In genomic region chr15:95907909-95908308, GRCm38 (mm10) we compare ENCODE assay signal across 15 mouse cellular contexts.
DNase-seq lines count a peak whose midpoint lies in the region; ATAC-seq and TF ChIP-seq lines count a peak whose summit lies in the region.
"Had no signal": no experiment of that assay in that cellular context is flagged by ENCODE, and none has a peak within 500 bp of the region (broad histone marks: within the 10 kb centered on the region; RNA-seq: fewer than 3 reads in every experiment).

No protein-coding gene starts in this region.

- no peaks in the 10 kb centered on the region for H3K36me3 ChIP-seq in intestine, embryonic 15.5 days
- no peaks in the 10 kb centered on the region for H3K36me3 ChIP-seq in intestine, embryonic 16.5 days (ENCODE audit: control insufficient read depth, insufficient read depth, low read length)
- no peaks in the 10 kb centered on the region for H3K36me3 ChIP-seq in erythroblast, embryonic 14.5 days (ENCODE audit: control insufficient read depth)
- H3K36me3 ChIP-seq in liver, embryonic 14.5 days (replicated peaks; ENCODE audit: control insufficient read depth, insufficient read depth, low read depth): no peaks in the 10 kb centered on the region
- H3K36me3 ChIP-seq in heart, embryonic 10.5 days: peaks cover 7% of the 10 kb centered on the region; the same call in 1 of the 2 replicates
- no peaks in the 10 kb centered on the region for H3K36me3 ChIP-seq in forebrain, embryonic 15.5 days
- H3K36me3 ChIP-seq: hindbrain, embryonic 12.5 days; midbrain, embryonic 12.5 days; neural tube, embryonic 15.5 days had no signal

- no peak overlapping the region for H3K4me3 ChIP-seq in intestine, embryonic 15.5 days (replicated peaks)
- H3K4me3 ChIP-seq in intestine, embryonic 16.5 days (ENCODE audit: low read length): no peak overlapping the region
- H3K4me3 ChIP-seq in erythroblast, embryonic 14.5 days (replicated peaks): peak overlapping the region; percentile 1
- no peak overlapping the region; a peak in 1 of 4 replicates for H3K4me3 ChIP-seq in liver, embryonic 14.5 days (ENCODE audit: insufficient read depth in 1 of 2, low read depth in 2 of 2, low read length in 2 of 2)
- H3K4me3 ChIP-seq in heart, embryonic 10.5 days: no peak overlapping the region
- H3K4me3 ChIP-seq in forebrain, embryonic 15.5 days: no peak overlapping the region
- H3K4me3 ChIP-seq: embryonic facial prominence, embryonic 10.5 days; forebrain, embryonic 12.5 days; heart, embryonic 12.5 days; hindbrain, embryonic 12.5 days; limb, embryonic 15.5 days; midbrain, embryonic 12.5 days; neural tube, embryonic 15.5 days had no signal

- H3K27ac ChIP-seq in intestine, embryonic 15.5 days: no peak overlapping the region
- no peak overlapping the region for H3K27ac ChIP-seq in intestine, embryonic 16.5 days (ENCODE audit: low read length)
- peak overlapping the region; percentile 21 for H3K27ac ChIP-seq in liver, embryonic 14.5 days
- no peak overlapping the region for H3K27ac ChIP-seq in heart, embryonic 10.5 days
- no peak overlapping the region for H3K27ac ChIP-seq in forebrain, embryonic 15.5 days (replicated peaks)
- H3K27ac ChIP-seq: embryonic facial prominence, embryonic 10.5 days; forebrain, embryonic 12.5 days; hindbrain, embryonic 12.5 days; limb, embryonic 15.5 days; midbrain, embryonic 12.5 days; neural tube, embryonic 15.5 days had no signal

- ATAC-seq in intestine, embryonic 15.5 days: peak; percentile 45; the same call in 1 of the 2 replicates
- ATAC-seq in intestine, embryonic 16.5 days: no peak
- ATAC-seq in liver, embryonic 14.5 days (ENCODE audit: insufficient read depth): peak; percentile 89
- no peak for ATAC-seq in forebrain, embryonic 15.5 days (replicated peaks)

- DNase-seq in liver, embryonic 14.5 days (ENCODE audit: low read depth in 3 of 3, low spot score in 3 of 3): peak; percentile 54 to 69 (median 57)
- DNase-seq in frontal cortex, postnatal 25 days (ENCODE audit: low spot score in 2 of 2): no peak
- no peak for DNase-seq in heart, embryonic 10.5 days (ENCODE audit: low spot score)
- DNase-seq: thymus, postnatal 25 days had no signal

- peaks cover 28% of the 10 kb centered on the region for H3K4me1 ChIP-seq in intestine, embryonic 15.5 days (replicated peaks)
- peaks cover 30% of the 10 kb centered on the region for H3K4me1 ChIP-seq in intestine, embryonic 16.5 days (ENCODE audit: control insufficient read depth, insufficient read depth, low read length)
- H3K4me1 ChIP-seq in erythroblast, embryonic 14.5 days (ENCODE audit: control insufficient read depth): peaks cover 55% of the 10 kb centered on the region
- peaks cover 32 to 41% of the 10 kb centered on the region in 2 experiments for H3K4me1 ChIP-seq in liver, embryonic 14.5 days (replicated peaks; ENCODE audit: control insufficient read depth in 2 of 2, insufficient read depth in 2 of 2, low read length in 1 of 2)
- peaks cover 4% of the 10 kb centered on the region; the same call in 1 of the 2 replicates for H3K4me1 ChIP-seq in heart, embryonic 10.5 days
- H3K4me1 ChIP-seq in forebrain, embryonic 15.5 days: no peaks in the 10 kb centered on the region; the same call in 1 of the 2 replicates
- H3K4me1 ChIP-seq: embryonic facial prominence, embryonic 10.5 days; midbrain, embryonic 12.5 days had no signal

- TF ChIP-seq EP300 in liver, embryonic 14.5 days (IDR thresholded peaks at IDR 0.05; ENCODE audit: low read depth): peak; percentile 86

- no peak overlapping the region for H3K4me2 ChIP-seq in intestine, embryonic 15.5 days (replicated peaks)
- H3K4me2 ChIP-seq in intestine, embryonic 16.5 days (ENCODE audit: low read depth, low read length): no peak overlapping the region
- peak overlapping the region; percentile 57 for H3K4me2 ChIP-seq in liver, embryonic 14.5 days (ENCODE audit: low read depth)
- no peak overlapping the region for H3K4me2 ChIP-seq in forebrain, embryonic 15.5 days (replicated peaks)
- H3K4me2 ChIP-seq: forebrain, embryonic 12.5 days; heart, embryonic 12.5 days; hindbrain, embryonic 12.5 days; limb, embryonic 15.5 days; midbrain, embryonic 12.5 days; neural tube, embryonic 15.5 days had no signal

- H3K27me3 ChIP-seq in intestine, embryonic 15.5 days (replicated peaks): no peaks in the 10 kb centered on the region
- no peaks in the 10 kb centered on the region for H3K27me3 ChIP-seq in intestine, embryonic 16.5 days (replicated peaks; ENCODE audit: control insufficient read depth, insufficient read depth, low read length)
- H3K27me3 ChIP-seq in erythroblast, embryonic 14.5 days (ENCODE audit: control insufficient read depth): no peaks in the 10 kb centered on the region
- H3K27me3 ChIP-seq in liver, embryonic 14.5 days (ENCODE audit: control insufficient read depth, insufficient read depth, low read length): no peaks in the 10 kb centered on the region
- H3K27me3 ChIP-seq in heart, embryonic 10.5 days (ENCODE audit: insufficient read depth, poor library complexity, severe bottlenecking): no peaks in the 10 kb centered on the region
- H3K27me3 ChIP-seq in forebrain, embryonic 15.5 days: no peaks in the 10 kb centered on the region
- H3K27me3 ChIP-seq: forebrain, embryonic 12.5 days; heart, embryonic 12.5 days; hindbrain, embryonic 12.5 days; limb, embryonic 15.5 days; midbrain, embryonic 12.5 days; neural tube, embryonic 15.5 days had no signal

- no peak overlapping the region for H3K9ac ChIP-seq in intestine, embryonic 15.5 days
- no peak overlapping the region for H3K9ac ChIP-seq in intestine, embryonic 16.5 days (ENCODE audit: low read depth, low read length)
- H3K9ac ChIP-seq in liver, embryonic 14.5 days (replicated peaks): no peak overlapping the region
- no peak overlapping the region for H3K9ac ChIP-seq in forebrain, embryonic 15.5 days (replicated peaks)
- H3K9ac ChIP-seq: forebrain, embryonic 12.5 days; heart, embryonic 12.5 days; hindbrain, embryonic 12.5 days; limb, embryonic 15.5 days; midbrain, embryonic 12.5 days; neural tube, embryonic 15.5 days had no signal

- no peaks in the 10 kb centered on the region for H3K9me3 ChIP-seq in intestine, embryonic 15.5 days
- H3K9me3 ChIP-seq in intestine, embryonic 16.5 days (ENCODE audit: control insufficient read depth, low read length): no peaks in the 10 kb centered on the region
- H3K9me3 ChIP-seq in erythroblast, embryonic 14.5 days (ENCODE audit: control insufficient read depth, low read length): no peaks in the 10 kb centered on the region
- no peaks in the 10 kb centered on the region for H3K9me3 ChIP-seq in liver, embryonic 14.5 days (ENCODE audit: control insufficient read depth, low read length)
- H3K9me3 ChIP-seq in heart, embryonic 10.5 days: no peaks in the 10 kb centered on the region
- H3K9me3 ChIP-seq in forebrain, embryonic 15.5 days: no peaks in the 10 kb centered on the region
- H3K9me3 ChIP-seq: embryonic facial prominence, embryonic 10.5 days; forebrain, embryonic 12.5 days; heart, embryonic 12.5 days; hindbrain, embryonic 12.5 days; limb, embryonic 15.5 days; midbrain, embryonic 12.5 days; neural tube, embryonic 15.5 days had no signal

- TF ChIP-seq CTCF in liver, embryonic 14.5 days (IDR thresholded peaks at IDR 0.05; ENCODE audit: low read depth): no peak

- WGBS in intestine, embryonic 15.5 days: 96% methylated on average over 1 of the region's 1 CpGs
- WGBS in intestine, embryonic 16.5 days: 81% methylated on average over 1 of the region's 1 CpGs
- WGBS in liver, embryonic 14.5 days (ENCODE audit: insufficient replicate concordance): 36% methylated on average over 1 of the region's 1 CpGs
- 88% methylated on average over 1 of the region's 1 CpGs for WGBS in heart, embryonic 10.5 days
- 100% methylated on average over 1 of the region's 1 CpGs for WGBS in forebrain, embryonic 15.5 days

Comparison
In these comparisons a context has a peak if more than half of its experiments do, and no peak if none do; other contexts are left out.
1. ATAC-seq: peak in intestine, embryonic 15.5 days (single experiment) and liver, embryonic 14.5 days (single experiment); none in intestine, embryonic 16.5 days (single experiment) and forebrain, embryonic 15.5 days (single experiment).
2. DNase-seq: peak in liver, embryonic 14.5 days (3 of 3); none in frontal cortex, postnatal 25 days (0 of 2) and heart, embryonic 10.5 days (single experiment).